Mouse (Mus musculus): ENCODE measurements around the gene Fam184a. TPM values are rescaled to one million over a fixed set of nuclear protein-coding genes. Genes with fewer than 3 reads are reported as not detected.

Gene Fam184a
- 10 to 100 TPM; 24.5 to 27.5 TPM for total RNA-seq (2021)

DNA sequence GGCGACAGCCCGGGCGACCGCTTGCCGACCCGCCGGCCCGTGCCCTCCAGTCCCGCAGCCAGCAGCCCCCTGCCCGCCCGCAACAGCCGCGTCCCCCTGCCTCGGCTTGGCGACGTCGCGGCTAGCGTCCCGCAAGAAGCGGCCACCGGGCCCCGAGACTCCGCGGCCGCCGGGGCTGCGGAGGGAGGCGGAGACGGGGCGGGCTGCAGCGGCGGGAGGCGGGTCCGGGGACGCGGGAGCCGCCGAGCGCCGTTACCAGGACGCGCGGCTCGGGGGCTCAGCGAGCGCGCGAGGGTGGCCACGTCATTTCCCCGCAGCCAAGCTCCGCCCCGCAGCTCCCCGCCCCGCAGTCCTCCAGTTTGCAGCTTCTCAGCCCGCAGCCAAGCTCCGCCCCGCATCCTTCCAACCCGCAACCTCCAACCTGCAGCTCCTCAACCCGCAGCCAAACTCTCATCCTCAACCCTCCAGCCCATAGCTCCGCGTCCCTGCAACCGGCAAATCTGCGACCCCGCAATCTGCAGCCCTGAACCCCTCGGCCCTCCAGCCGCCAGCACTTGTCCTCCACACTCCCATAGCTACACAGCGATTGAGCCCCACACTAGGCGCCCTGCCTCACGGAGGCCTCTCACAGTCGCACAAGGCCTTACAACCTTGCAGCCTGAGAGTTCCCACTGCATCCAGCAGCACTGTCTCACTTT, at the start of gene Fam184a:
Gene Fam184a, minus strand, starts transcription at position 169 of the 698 bp plus-strand sequence.
- intact Hi-C loops (cut with DNase I), result no loop called here

DNA sequence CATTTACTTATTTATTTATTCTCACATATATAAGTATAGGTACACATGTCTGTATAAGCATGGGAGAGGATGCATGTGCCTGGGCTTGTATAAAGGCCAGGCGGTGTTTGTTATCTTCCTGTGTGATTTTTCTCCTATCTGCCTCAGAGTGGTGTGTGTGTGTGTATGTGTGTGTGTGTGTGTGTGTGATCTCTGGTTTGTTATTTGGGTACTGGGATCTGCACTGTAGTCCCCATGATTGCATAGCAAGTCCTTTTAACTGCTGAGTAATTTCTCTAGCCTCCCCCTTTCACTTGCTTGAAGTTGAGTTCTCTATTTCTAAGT, 45.3 kb upstream of the Fam184a start:
- intact Hi-C loops (cut with DNase I), result loop anchor here (2.0 kb wide), 1 partner anchor 155 kb away; no protein-coding TSS in a partner anchor
- no peak for DNase-seq (ENCODE audit: extremely low spot score in 1 of 2, low spot score in 2 of 2)

More for the DNA sequence above, at the start of gene Fam184a:
- DNase-seq (ENCODE audit: extremely low spot score in 1 of 2, low spot score in 2 of 2), result peak; percentile 79 to 89

- intact Hi-C loops (cut with DNase I), result loop anchor here (2.0 kb wide), 1 partner anchor 155 kb away; no protein-coding TSS in a partner anchor
These were observed 44.8 kb upstream of the Fam184a start for GRCm38 (mm10) chr10:53795567-53796257.

GRCm38 (mm10) chr10:53791281-53791680, 40.4 kb upstream of the Fam184a start:
- intact Hi-C loops (cut with DNase I), result no loop called here
- no peak for DNase-seq (ENCODE audit: extremely low spot score in 1 of 2, low spot score in 2 of 2)

More at GRCm38 (mm10) chr10:53795567-53796257, 44.8 kb upstream of the Fam184a start:
- DNase-seq (ENCODE audit: extremely low spot score in 1 of 2, low spot score in 2 of 2), result peak in 1 of 2 experiments; percentile 45

DNA sequence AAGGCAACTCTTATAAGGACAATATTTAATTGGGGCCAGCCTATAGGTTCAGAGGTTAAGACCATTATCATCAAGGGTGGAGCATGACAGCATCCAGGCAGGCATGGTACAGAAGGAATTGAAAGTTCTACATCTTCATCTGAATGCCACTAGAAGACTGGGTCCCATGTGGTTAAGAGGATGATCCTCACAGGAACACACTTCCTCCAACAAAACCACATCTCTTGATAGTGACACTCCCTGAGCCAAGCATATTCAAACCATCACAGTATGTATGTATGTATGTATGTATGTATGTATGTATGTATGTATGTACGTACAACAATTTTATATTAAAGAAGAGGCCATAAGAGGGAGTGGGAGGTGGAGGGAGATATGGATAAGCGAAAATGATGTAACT, 25.7 kb upstream of the Fam184a start:
- intact Hi-C loops (cut with DNase I), result no loop called here
- DNase-seq (ENCODE audit: extremely low spot score in 1 of 2, low spot score in 2 of 2), result no peak

- intact Hi-C loops (cut with DNase I), result no loop called here
- DNase-seq (ENCODE audit: extremely low spot score in 1 of 2, low spot score in 2 of 2), result no peak
These were observed 21.8 kb upstream of the Fam184a start for GRCm38 (mm10) chr10:53772708-53773107.

GRCm38 (mm10) chr10:53771480-53771879, 20.6 kb upstream of the Fam184a start:
- DNase-seq (ENCODE audit: extremely low spot score in 1 of 2, low spot score in 2 of 2), result no peak
- intact Hi-C loops (cut with DNase I), result no loop called here

DNA sequence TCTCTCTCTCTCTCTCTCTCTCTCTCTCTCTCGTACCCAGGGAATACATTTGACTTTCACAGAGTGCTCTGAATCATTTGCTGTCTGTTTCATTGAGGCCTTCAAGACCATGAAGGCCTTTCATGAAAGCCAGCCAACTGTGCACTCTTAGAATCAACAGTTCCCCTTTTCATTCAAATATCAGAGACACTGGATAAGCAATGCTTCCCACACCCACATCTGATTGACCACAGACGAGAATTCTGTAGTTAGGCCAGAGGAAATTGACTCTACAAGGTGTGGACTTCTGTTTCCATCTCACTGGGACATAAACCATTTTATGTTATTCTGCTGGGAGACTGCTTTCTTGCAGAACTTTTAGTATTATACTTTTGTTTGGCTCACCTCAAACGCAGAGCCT, 17.8 kb upstream of the Fam184a start:
- intact Hi-C loops (cut with DNase I), result no loop called here
- DNase-seq (ENCODE audit: extremely low spot score in 1 of 2, low spot score in 2 of 2), result no peak

GRCm38 (mm10) chr10:53765471-53765870, 14.5 kb upstream of the Fam184a start:
- DNase-seq (ENCODE audit: extremely low spot score in 1 of 2, low spot score in 2 of 2), result no peak
- intact Hi-C loops (cut with DNase I), result no loop called here

- DNase-seq (ENCODE audit: extremely low spot score in 1 of 2, low spot score in 2 of 2), result no peak
- intact Hi-C loops (cut with DNase I), result no loop called here
These were observed 1.8 kb upstream of the Fam184a start for GRCm38 (mm10) chr10:53752723-53753122.

GRCm38 (mm10) chr10:53750275-53750954, 508 bp downstream of the Fam184a start:
- intact Hi-C loops (cut with DNase I), result no loop called here
- DNase-seq (ENCODE audit: extremely low spot score in 1 of 2, low spot score in 2 of 2), result no peak

DNA sequence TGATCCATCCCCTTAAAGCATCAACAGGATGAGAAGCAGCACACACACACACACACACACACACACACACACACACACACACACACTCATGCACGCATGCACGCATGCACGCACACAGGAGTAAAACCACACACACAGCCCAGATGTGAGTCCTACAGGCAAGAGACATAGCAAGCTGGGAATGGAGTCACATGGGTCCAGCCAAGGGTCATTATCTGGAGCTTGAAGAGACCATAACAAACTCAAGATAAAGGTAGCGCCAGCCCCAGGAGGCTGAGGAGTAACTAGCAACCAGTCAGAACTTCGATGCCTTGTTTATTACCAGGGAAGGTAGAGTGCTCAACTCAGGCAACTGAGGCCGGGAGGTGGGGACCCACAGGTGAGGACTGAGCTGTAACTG, 4.9 kb downstream of the Fam184a start:
- no peak for DNase-seq (ENCODE audit: extremely low spot score in 1 of 2, low spot score in 2 of 2)
- intact Hi-C loops (cut with DNase I), result no loop called here

DNA sequence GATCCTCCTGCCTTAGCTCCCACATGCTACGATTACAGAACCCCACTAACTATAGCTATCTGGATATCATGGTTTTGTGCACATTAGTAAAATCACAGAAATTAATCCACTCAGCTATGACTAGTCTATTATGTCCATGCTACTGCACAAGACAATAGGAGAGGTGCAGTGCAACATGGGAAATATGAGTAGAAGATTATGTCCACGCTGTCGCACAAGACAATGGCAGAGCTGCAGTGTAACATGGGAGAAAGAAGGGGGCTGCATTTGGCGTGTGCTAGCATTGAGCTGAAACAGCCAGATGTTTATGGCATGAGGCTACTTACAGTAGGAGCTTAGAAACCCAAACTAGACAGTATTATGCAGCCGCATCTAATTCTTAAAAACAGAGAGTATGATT, 8.0 kb downstream of the Fam184a start:
- DNase-seq (ENCODE audit: extremely low spot score in 1 of 2, low spot score in 2 of 2), result no peak
- intact Hi-C loops (cut with DNase I), result no loop called here

DNA sequence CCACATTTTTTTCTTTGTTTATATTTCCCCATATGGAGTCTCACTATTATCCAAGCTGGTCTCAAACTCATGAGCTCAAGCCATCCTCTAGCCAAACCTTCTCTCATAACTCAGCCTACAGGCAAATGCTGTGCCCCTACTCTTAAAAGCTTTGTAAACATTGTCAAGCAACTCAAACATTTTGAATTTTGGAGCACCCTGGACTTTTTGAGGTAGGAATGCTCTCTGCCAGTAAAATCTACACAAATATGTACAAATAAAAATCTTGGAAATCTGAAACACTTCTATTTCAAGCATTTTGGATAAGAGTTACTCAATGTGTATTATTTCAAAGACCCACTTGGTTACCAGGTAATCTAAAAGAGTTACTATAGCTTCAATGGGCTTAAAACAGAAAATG, 10.9 kb downstream of the Fam184a start:
- DNase-seq (ENCODE audit: extremely low spot score in 1 of 2, low spot score in 2 of 2), result no peak
- intact Hi-C loops (cut with DNase I), result no loop called here

DNA sequence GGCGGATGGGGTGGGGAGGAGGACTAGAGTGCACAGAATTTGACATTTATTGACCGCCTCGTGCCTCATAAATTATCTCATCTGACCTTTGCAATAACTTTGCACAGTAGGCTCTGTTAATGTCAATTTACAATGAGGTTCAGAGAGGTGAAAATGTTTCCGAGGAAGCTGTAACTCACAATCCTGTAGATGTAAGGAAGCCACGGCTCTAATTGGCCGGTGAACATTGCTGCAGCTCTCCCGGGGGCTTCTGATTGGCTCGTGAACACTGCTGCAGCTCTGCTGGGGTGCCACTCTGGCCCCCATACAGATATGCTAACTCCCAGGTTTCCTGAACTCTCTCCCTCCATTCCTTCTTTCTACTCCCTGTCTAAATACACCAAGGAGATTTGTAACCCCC, 12.1 kb downstream of the Fam184a start:
- intact Hi-C loops (cut with DNase I), result no loop called here
- no peak for DNase-seq (ENCODE audit: extremely low spot score in 1 of 2, low spot score in 2 of 2)

GRCm38 (mm10) chr10:53735201-53735865, 15.6 kb downstream of the Fam184a start:
- no peak for DNase-seq (ENCODE audit: extremely low spot score in 1 of 2, low spot score in 2 of 2)
- intact Hi-C loops (cut with DNase I), result no loop called here

DNA sequence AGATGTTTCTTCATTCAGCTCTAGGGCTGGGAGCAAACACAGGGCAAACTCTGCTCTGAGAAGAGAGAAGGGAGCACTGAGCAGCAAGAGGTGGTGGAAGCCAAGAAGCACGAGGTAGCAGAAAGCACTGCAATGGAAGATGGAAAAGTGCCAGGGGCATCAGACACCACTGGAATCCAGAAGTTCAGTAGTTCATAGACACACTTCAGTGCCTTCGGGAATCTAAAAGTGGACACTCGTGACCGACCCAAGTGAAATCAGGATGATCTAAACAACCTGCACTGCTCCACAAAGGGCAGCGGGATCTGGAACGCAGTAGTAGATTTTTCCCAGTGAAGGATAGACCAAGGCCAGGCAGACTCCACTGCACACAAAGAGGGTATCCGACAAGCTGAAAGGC, 18.6 kb downstream of the Fam184a start:
- intact Hi-C loops (cut with DNase I), result no loop called here
- peak in 1 of 2 experiments; percentile 27 for DNase-seq (ENCODE audit: extremely low spot score in 1 of 2, low spot score in 2 of 2)

- intact Hi-C loops (cut with DNase I), result no loop called here
- no peak for DNase-seq (ENCODE audit: extremely low spot score in 1 of 2, low spot score in 2 of 2)
These were observed 22.0 kb downstream of the Fam184a start for GRCm38 (mm10) chr10:53728883-53729282.

- intact Hi-C loops (cut with DNase I), result no loop called here
These were observed 25.6 kb downstream of the Fam184a start for GRCm38 (mm10) chr10:53725301-53725700.

More at GRCm38 (mm10) chr10:53725301-53725700, 25.6 kb downstream of the Fam184a start:
- DNase-seq (ENCODE audit: extremely low spot score in 1 of 2, low spot score in 2 of 2), result no peak
